Comparison of ENCODE assay signal across 21 mouse cellular contexts in the genomic region with DNA sequence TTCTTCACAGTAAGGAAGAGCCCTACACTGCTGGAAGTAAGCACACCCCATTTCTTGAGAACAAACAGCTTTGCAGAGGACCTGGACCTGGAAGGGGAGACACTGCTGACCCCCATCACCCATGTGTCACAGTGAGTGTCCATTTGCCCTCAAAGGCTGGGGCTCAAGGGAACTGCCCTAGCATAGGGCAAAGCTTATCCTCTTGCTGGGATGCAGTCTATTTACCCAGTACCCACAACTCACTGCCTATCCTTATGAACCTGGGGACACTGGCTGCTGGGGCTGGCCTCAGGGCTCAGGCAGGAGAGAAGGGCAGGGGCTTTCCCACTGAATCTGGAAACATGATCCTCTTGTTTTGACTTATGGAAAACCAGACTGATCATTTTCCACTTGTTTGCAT.
"Had no signal": no experiment of that assay in that cellular context is flagged by ENCODE, and none has a peak within 500 bp of the region (broad histone marks: within the 10 kb centered on the region; RNA-seq: fewer than 3 reads in every experiment).

No protein-coding gene starts in this region.

- H3K4me3 ChIP-seq: kidney, embryonic 15.5 days; left cerebral cortex, adult 2 months; limb, embryonic 12.5 days; liver, embryonic 13.5 days; midbrain, embryonic 12.5 days; midbrain, embryonic 15.5 days; neural tube, embryonic 12.5 days; neural tube, embryonic 15.5 days had no signal

- H3K4me2 ChIP-seq: kidney, embryonic 15.5 days; limb, embryonic 12.5 days; liver, embryonic 13.5 days; lung, embryonic 14.5 days; midbrain, embryonic 12.5 days; midbrain, embryonic 15.5 days; neural tube, embryonic 12.5 days; neural tube, embryonic 15.5 days had no signal

- H3K36me3 ChIP-seq: midbrain, embryonic 15.5 days; neural tube, embryonic 12.5 days; neural tube, embryonic 15.5 days had no signal

- H3K9me3 ChIP-seq: kidney, embryonic 15.5 days; limb, embryonic 12.5 days; liver, embryonic 13.5 days; midbrain, embryonic 12.5 days; midbrain, embryonic 15.5 days; neural tube, embryonic 12.5 days; neural tube, embryonic 15.5 days had no signal

- H3K9ac ChIP-seq: kidney, embryonic 15.5 days; limb, embryonic 12.5 days; liver, embryonic 13.5 days; lung, embryonic 14.5 days; midbrain, embryonic 12.5 days; midbrain, embryonic 15.5 days; neural tube, embryonic 12.5 days; neural tube, embryonic 15.5 days had no signal

- H3K4me1 ChIP-seq: liver, embryonic 13.5 days; midbrain, embryonic 12.5 days; midbrain, embryonic 15.5 days had no signal

- H3K27ac ChIP-seq: kidney, embryonic 15.5 days; left cerebral cortex, adult 2 months; limb, embryonic 12.5 days; liver, embryonic 13.5 days; macrophage; midbrain, embryonic 12.5 days; midbrain, embryonic 15.5 days; neural tube, embryonic 12.5 days; neural tube, embryonic 15.5 days had no signal

- H3K27me3 ChIP-seq: kidney, embryonic 15.5 days; limb, embryonic 12.5 days; liver, embryonic 13.5 days; midbrain, embryonic 12.5 days; midbrain, embryonic 15.5 days; neural tube, embryonic 12.5 days; neural tube, embryonic 15.5 days had no signal

- DNase-seq: kidney, adult 8-10 months; kidney, postnatal 10 days; kidney, postnatal 36 days; layer of hippocampus, postnatal 36 days; liver, embryonic 13.5 days; lung, embryonic 14.5 days; right cerebral cortex, adult 18-20 months; right cerebral cortex, postnatal 14 days; right cerebral cortex, postnatal 4 days; thymus, adult 2 months; thymus, postnatal 14 days; thymus, postnatal 4 days had no signal

- ATAC-seq: lung, postnatal 0 days; midbrain, embryonic 15.5 days had no signal
